13 mouse cellular contexts compared by ENCODE assay signal in genomic region chr10:20882599-20882998, GRCm38 (mm10).
DNase-seq lines count a peak whose midpoint lies in the region; ATAC-seq and TF ChIP-seq lines count a peak whose summit lies in the region.
"Had no signal": no experiment of that assay in that cellular context is flagged by ENCODE, and none has a peak within 500 bp of the region (broad histone marks: within the 10 kb centered on the region; RNA-seq: fewer than 3 reads in every experiment).

No protein-coding gene starts in this region.

- no peak overlapping the region for H3K4me3 ChIP-seq in liver, embryonic 16.5 days (ENCODE audit: low read depth, low read length)
- no peak overlapping the region for H3K4me3 ChIP-seq in thymus, adult 2 months (ENCODE audit: control insufficient read depth, insufficient read depth, low read length)
- H3K4me3 ChIP-seq in midbrain, embryonic 13.5 days (replicated peaks), result no peak overlapping the region
- H3K4me3 ChIP-seq: forebrain, embryonic 15.5 days; limb, embryonic 10.5 days had no signal

- WGBS in liver, embryonic 16.5 days (ENCODE audit: insufficient replicate concordance), result 24% methylated on average over 8 of the region's 8 CpGs
- WGBS in thymus, adult 2 months, result 8% methylated on average over 8 of the region's 8 CpGs
- 84% methylated on average over 8 of the region's 8 CpGs for WGBS in midbrain, embryonic 13.5 days

- peak; percentile 82 for ATAC-seq in activated CD4-positive, CD25-positive, alpha-beta regulatory T cell, adult 4 months
- ATAC-seq in liver, embryonic 16.5 days (ENCODE audit: low read depth), result no peak; the same call in 1 of the 2 replicates
- no peak for ATAC-seq in midbrain, embryonic 13.5 days
- ATAC-seq: forebrain, embryonic 15.5 days; intestine, postnatal 0 days; lung, postnatal 0 days had no signal

- TF ChIP-seq CTCF in thymus, adult 2 months (IDR thresholded peaks at IDR 0.05; ENCODE audit: borderline replicate concordance, control insufficient read depth, extremely low read depth, insufficient read depth, low read length, poor library complexity), result no peak

- peak; percentile 82 for DNase-seq in CD4-positive helper T cell, adult 2 months (ENCODE audit: low read depth, low spot score)
- DNase-seq in thymus, adult 2 months, result peak; percentile 35
- no peak for DNase-seq in left cerebral cortex, adult 8-10 months (ENCODE audit: low spot score in 2 of 2)
- no peak for DNase-seq in layer of hippocampus, adult 18-20 months (ENCODE audit: low spot score in 2 of 2)
- DNase-seq: cerebellum, postnatal 25 days; heart, postnatal 14 days had no signal

- no peak overlapping the region for H3K9ac ChIP-seq in liver, embryonic 16.5 days (ENCODE audit: low read depth, low read length)
- no peak overlapping the region for H3K9ac ChIP-seq in midbrain, embryonic 13.5 days (replicated peaks)
- H3K9ac ChIP-seq: forebrain, embryonic 15.5 days had no signal

- peak overlapping the region; percentile 7 for H3K4me2 ChIP-seq in liver, embryonic 16.5 days (ENCODE audit: low read depth, low read length)
- no peak overlapping the region for H3K4me2 ChIP-seq in midbrain, embryonic 13.5 days (replicated peaks)
- H3K4me2 ChIP-seq: forebrain, embryonic 15.5 days had no signal

- no peak overlapping the region for H3K27ac ChIP-seq in liver, embryonic 16.5 days (ENCODE audit: low read length)
- no peak overlapping the region for H3K27ac ChIP-seq in thymus, adult 2 months (ENCODE audit: control insufficient read depth, insufficient read depth, low read length)
- H3K27ac ChIP-seq in midbrain, embryonic 13.5 days, result no peak overlapping the region
- H3K27ac ChIP-seq: forebrain, embryonic 15.5 days; limb, embryonic 10.5 days had no signal

- no peak for TF ChIP-seq POLR2A in thymus, adult 2 months (IDR thresholded peaks at IDR 0.05; ENCODE audit: control insufficient read depth, extremely low read depth, insufficient read depth, low read length, poor library complexity)

- H3K27me3 ChIP-seq in liver, embryonic 16.5 days (ENCODE audit: control insufficient read depth, insufficient read depth, low read depth, low read length), result no peaks in the 10 kb centered on the region
- no peaks in the 10 kb centered on the region for H3K27me3 ChIP-seq in thymus, adult 2 months (ENCODE audit: control insufficient read depth, insufficient read depth, low read length)
- H3K27me3 ChIP-seq in midbrain, embryonic 13.5 days, result no peaks in the 10 kb centered on the region
- H3K27me3 ChIP-seq: forebrain, embryonic 15.5 days had no signal

- peaks cover 5% of the 10 kb centered on the region for H3K4me1 ChIP-seq in liver, embryonic 16.5 days (ENCODE audit: control insufficient read depth, low read depth, low read length)
- H3K4me1 ChIP-seq in thymus, adult 2 months (replicated peaks; ENCODE audit: control insufficient read depth, insufficient read depth, low read length), result peaks cover 10% of the 10 kb centered on the region
- H3K4me1 ChIP-seq in midbrain, embryonic 13.5 days (replicated peaks), result no peaks in the 10 kb centered on the region
- H3K4me1 ChIP-seq: forebrain, embryonic 15.5 days; limb, embryonic 10.5 days had no signal

- H3K9me3 ChIP-seq in liver, embryonic 16.5 days (replicated peaks; ENCODE audit: control insufficient read depth, low read length), result no peaks in the 10 kb centered on the region
- H3K9me3 ChIP-seq in midbrain, embryonic 13.5 days, result no peaks in the 10 kb centered on the region
- H3K9me3 ChIP-seq: forebrain, embryonic 15.5 days; limb, embryonic 10.5 days had no signal

- H3K36me3 ChIP-seq in liver, embryonic 16.5 days (ENCODE audit: control insufficient read depth, insufficient read depth), result no peaks in the 10 kb centered on the region
- H3K36me3 ChIP-seq in thymus, adult 2 months (ENCODE audit: control insufficient read depth, insufficient read depth, low read length), result no peaks in the 10 kb centered on the region
- no peaks in the 10 kb centered on the region for H3K36me3 ChIP-seq in midbrain, embryonic 13.5 days
- H3K36me3 ChIP-seq: forebrain, embryonic 15.5 days; limb, embryonic 10.5 days had no signal

Comparison
In these comparisons a context has a peak if more than half of its experiments do, and no peak if none do; other contexts are left out.
1. DNase-seq: peak in CD4-positive helper T cell, adult 2 months (single experiment) and thymus, adult 2 months (single experiment); none in left cerebral cortex, adult 8-10 months (0 of 2) and layer of hippocampus, adult 18-20 months (0 of 2).